Comparison of ENCODE assay signal across 8 mouse cellular contexts in the genomic region with DNA sequence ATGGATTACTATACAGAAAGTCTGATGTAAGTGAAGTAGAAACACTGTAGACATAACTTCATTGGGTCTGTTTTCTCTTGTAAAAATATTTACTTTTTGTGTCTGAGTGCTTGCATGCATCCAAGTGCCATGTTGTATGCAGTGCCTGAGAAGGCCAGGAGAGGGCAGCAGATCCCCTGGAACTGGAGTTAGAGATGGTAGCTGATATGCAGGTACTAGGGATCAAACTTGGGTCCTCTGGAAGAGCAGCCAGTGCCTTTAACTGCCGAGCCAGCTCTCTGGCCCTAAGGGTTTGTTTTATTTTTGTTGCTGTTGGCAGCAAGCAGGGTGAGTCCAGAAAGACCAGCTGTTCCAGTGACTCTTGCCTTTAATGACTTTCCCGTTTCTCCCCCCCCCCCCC.
DNase-seq lines count a peak whose midpoint lies in the region; TF ChIP-seq lines count a peak whose summit lies in the region.

No protein-coding gene starts in this region.

- H3K36me3 ChIP-seq in ES-Bruce4 (ENCODE audit: control insufficient read depth, insufficient read depth, low read length, poor library complexity, severe bottlenecking) = no peaks in the 10 kb centered on the region

- TF ChIP-seq CTCF in gastrocnemius, adult 2 months (IDR thresholded peaks at IDR 0.05) = peak; percentile 78
- TF ChIP-seq CTCF in ES-Bruce4 (IDR thresholded peaks at IDR 0.05; ENCODE audit: low read depth, low read length) = peak; percentile 81

- intact Hi-C loops in gastrocnemius, adult 2 months (cut with DNase I) = loop anchor here (5.0 kb wide), 1 partner anchor 424 kb away; no protein-coding TSS in a partner anchor
- intact Hi-C loops in gastrocnemius, postnatal 14 days (cut with DNase I; ENCODE audit: low total_unique reads) = loop anchor here (2.0 kb wide), 1 partner anchor 425 kb away; no protein-coding TSS in a partner anchor

- H3K9ac ChIP-seq in ES-Bruce4 (ENCODE audit: low read depth, poor library complexity, severe bottlenecking) = no peak overlapping the region

- H3K4me3 ChIP-seq in gastrocnemius, adult 2 months = no peak overlapping the region
- H3K4me3 ChIP-seq in ES-Bruce4 (ENCODE audit: low read depth, low read length) = no peak overlapping the region

- no peaks in the 10 kb centered on the region for H3K27me3 ChIP-seq in ES-Bruce4 (ENCODE audit: control insufficient read depth, insufficient read depth, low read length, poor library complexity, severe bottlenecking)

- H3K27ac ChIP-seq in gastrocnemius, adult 2 months = no peak overlapping the region
- no peak overlapping the region for H3K27ac ChIP-seq in ES-Bruce4 (ENCODE audit: insufficient read depth, low read length)

- no peaks in the 10 kb centered on the region for H3K4me1 ChIP-seq in ES-Bruce4 (ENCODE audit: control insufficient read depth, insufficient read depth, low read length)

- no peak for TF ChIP-seq POLR2A in ES-Bruce4 (IDR thresholded peaks at IDR 0.05; ENCODE audit: insufficient read depth, low read length)

- no peaks in the 10 kb centered on the region for H3K9me3 ChIP-seq in ES-Bruce4 (replicated peaks; ENCODE audit: control insufficient read depth, insufficient read depth, low read length, poor library complexity, severe bottlenecking)

- no peak for TF ChIP-seq EP300 in ES-Bruce4 (IDR thresholded peaks at IDR 0.05; ENCODE audit: insufficient read depth, low read depth, low read length)

- DNase-seq in gastrocnemius, adult 2 months = peak; percentile 32
- DNase-seq in gastrocnemius, postnatal 25 days = no peak
- DNase-seq in c-Kit-positive CD71-positive TER-119-negative erythroid progenitor cells, embryonic 14.5 days (ENCODE audit: low read depth) = peak; percentile 21
- DNase-seq in gastrocnemius, postnatal 14 days = peak; percentile 27
- peak; percentile 47 to 65 for DNase-seq in left cerebral cortex, adult 18-20 months (ENCODE audit: low spot score in 2 of 2)
- peak; percentile 13 for DNase-seq in ovary, adult 18-20 months (ENCODE audit: low spot score)
- DNase-seq in thymus, postnatal 36 days = peak; percentile 20 to 36
